Mouse (Mus musculus) embryonic facial prominence, embryonic 12.5 days (tissue): ENCODE results near the gene Syt15. TPM values are rescaled to one million over a fixed set of nuclear protein-coding genes. Genes with fewer than 3 reads are reported as not detected.

Experiments used
- ATAC-seq: fragments of 200-750 bp; cut with Nextera tagmentation; 2 replicates; pipeline ENCODE4 v1.8.0; 2017; ENCODE audit not compliant: insufficient number of reproducible peaks, insufficient read depth, low FRiP score, low TSS enrichment
- H3K27ac ChIP-seq: fragments of 300-500 bp; sonication (generic); 2 replicates; pipeline ENCODE4 v1.5.1; 2016; ENCODE audit warnings: mild to moderate bottlenecking
- H3K27me3 ChIP-seq: fragments of 300-500 bp; sonication (generic); 2 replicates; pipeline ENCODE4 v1.6.1; 2016; ENCODE audit warnings: mild to moderate bottlenecking, moderate library complexity
- H3K36me3 ChIP-seq: fragments of 300-500 bp; sonication (generic); 2 replicates; pipeline ENCODE4 v1.6.1; 2016; ENCODE audit warnings: mild to moderate bottlenecking
- H3K4me1 ChIP-seq: fragments of 300-500 bp; sonication (generic); 2 replicates; pipeline ENCODE4 v1.6.1; 2016
- H3K4me2 ChIP-seq: fragments of 300-500 bp; sonication (generic); replicated peaks from 2 replicates; pipeline ENCODE4 v1.6.1; 2016; ENCODE audit warnings: mild to moderate bottlenecking, moderate library complexity
- H3K4me3 ChIP-seq: fragments of 300-500 bp; sonication (generic); 2 replicates; pipeline ENCODE4 v1.5.1; 2016; ENCODE audit warnings: mild to moderate bottlenecking
- H3K9ac ChIP-seq: fragments of 300-500 bp; sonication (generic); 2 replicates; pipeline ENCODE4 v1.6.1; 2016; ENCODE audit warnings: mild to moderate bottlenecking, moderate library complexity
- H3K9me3 ChIP-seq: fragments of 300-500 bp; sonication (generic); 2 replicates; pipeline ENCODE4 v1.6.1; 2016; ENCODE audit warnings: mild to moderate bottlenecking, moderate library complexity
- WGBS: fragments of 180-500 bp; shearing (Covaris S2); methylation state at CpG from one replicate; pipeline ENCODE4 v1.1.7; 2016; 5-methylcytosine and 5-hydroxymethylcytosine counted together
- polyA plus RNA-seq: library from polyadenylated mRNA; unstranded; fragments of >200 nt; fragmentation: Nextera tagmentation; extraction: Ambion mirVana; gene quantifications from 2 replicates; pipeline ENCODE4 v1.2.1, GENCODE M21; 2016

Gene Syt15
- polyA plus RNA-seq, 1 experiment from 2014 or later = 0.18 TPM

DNA sequence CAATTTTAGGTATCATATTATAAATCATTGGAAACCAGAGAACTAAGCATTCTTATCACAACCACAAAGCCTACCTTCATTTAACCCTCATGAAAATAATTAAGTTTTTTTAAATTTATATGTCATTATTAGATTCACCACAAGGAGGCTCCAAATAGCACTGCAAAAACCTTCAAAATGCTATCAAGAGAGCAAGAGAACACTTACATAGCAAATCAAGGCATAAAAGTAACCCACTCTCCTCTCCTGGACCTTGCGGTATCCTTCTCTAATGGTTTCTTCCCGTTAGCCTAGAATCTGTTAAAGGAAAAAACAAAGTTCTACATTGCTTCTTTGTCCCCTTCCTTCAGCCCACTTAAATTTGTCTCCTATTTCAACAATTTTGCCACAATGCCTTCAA is 53.9 kb downstream of the Syt15 start:
- H3K4me3 ChIP-seq = no peak overlapping the region
- 55% methylated on average over 2 of the region's 2 CpGs for WGBS

DNA sequence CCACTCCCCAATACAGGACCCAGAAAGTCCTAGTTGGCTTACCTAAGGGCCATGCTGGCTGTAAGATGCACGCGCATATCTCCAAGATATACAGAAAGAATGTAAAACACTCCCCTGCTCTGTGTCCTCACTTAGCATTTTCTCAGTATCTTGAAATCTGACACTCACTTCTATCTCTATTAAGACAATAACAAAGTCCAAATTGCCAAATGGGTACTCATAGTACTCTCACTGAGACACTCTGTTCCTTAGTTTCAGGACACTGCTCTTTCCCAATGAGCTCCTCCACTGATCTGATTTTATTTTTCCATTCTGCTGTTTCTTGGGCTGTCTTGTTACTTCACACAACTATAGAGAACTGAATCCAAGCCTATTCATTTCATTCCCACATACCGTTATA is 54.7 kb downstream of the Syt15 start:
- Histone ChIP-seq H3K27me3 (no peaks in the 10 kb centered on the region), H3K27ac (no peak overlapping the region), H3K4me2 (no peak overlapping the region), H3K36me3 (no peaks in the 10 kb centered on the region), H3K4me3 (no peak overlapping the region), H3K9ac (no peak overlapping the region), H3K9me3 (no peaks in the 10 kb centered on the region), H3K4me1 (no peaks in the 10 kb centered on the region)
- ATAC-seq = no peak
- 89% methylated on average over 3 of the region's 3 CpGs for WGBS

More for the DNA sequence above, 53.9 kb downstream of the Syt15 start:
- Histone ChIP-seq H3K4me1 (no peaks in the 10 kb centered on the region), H3K36me3 (no peaks in the 10 kb centered on the region), H3K27ac (no peak overlapping the region), H3K27me3 (no peaks in the 10 kb centered on the region), H3K9ac (no peak overlapping the region), H3K4me2 (no peak overlapping the region), H3K9me3 (no peaks in the 10 kb centered on the region)
- ATAC-seq = no peak

DNA sequence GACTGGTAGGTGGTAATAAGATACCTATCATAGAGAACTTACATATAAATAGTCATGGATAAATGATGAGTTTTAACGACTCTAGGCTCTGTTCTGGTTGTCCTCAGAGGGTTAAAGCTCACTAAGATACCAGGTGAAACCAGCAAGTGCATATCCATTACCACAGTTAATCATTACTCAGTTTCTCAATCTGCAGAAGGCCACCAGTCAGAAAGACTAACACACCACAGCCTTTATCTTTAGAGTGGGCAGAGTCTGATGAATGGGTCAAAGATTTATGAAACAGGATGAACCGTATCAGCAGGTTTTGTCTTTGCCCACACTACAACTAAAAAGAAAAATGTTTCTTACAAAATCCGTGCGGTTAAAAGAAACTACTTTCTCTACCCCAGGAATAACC is 55.8 kb downstream of the Syt15 start:
- H3K4me2 ChIP-seq = no peak overlapping the region
- H3K9me3 ChIP-seq = no peaks in the 10 kb centered on the region
- H3K27ac ChIP-seq = no peak overlapping the region
- H3K27me3 ChIP-seq = no peaks in the 10 kb centered on the region
- H3K4me3 ChIP-seq = no peak overlapping the region
- WGBS = 85% methylated on average over 4 of the region's 4 CpGs
- no peaks in the 10 kb centered on the region for H3K36me3 ChIP-seq
- no peak overlapping the region for H3K9ac ChIP-seq
- no peaks in the 10 kb centered on the region for H3K4me1 ChIP-seq
- ATAC-seq = no peak

DNA sequence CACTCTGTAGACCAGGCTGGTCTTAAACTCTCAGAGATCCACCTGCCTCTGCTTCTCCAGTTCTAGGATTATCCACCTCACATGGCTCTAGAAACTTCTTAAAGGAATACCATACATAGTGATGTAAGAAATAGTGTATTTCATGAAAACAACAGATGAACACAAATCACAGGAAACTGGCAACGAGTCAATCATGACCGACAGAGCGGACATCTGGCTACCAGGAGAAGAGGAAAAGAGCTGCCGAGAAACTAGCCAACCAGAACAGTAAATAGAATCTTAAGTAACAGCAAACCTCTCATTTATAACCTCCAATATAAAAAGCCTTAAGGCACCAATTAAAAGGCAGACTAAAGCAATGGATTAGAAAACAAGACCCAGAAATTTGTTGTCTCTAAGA is 60.3 kb downstream of the Syt15 start:
- Histone ChIP-seq H3K36me3 (no peaks in the 10 kb centered on the region), H3K4me1 (no peaks in the 10 kb centered on the region), H3K27me3 (no peaks in the 10 kb centered on the region), H3K9me3 (no peaks in the 10 kb centered on the region), H3K4me2 (no peak overlapping the region), H3K9ac (no peak overlapping the region), H3K27ac (no peak overlapping the region), H3K4me3 (no peak overlapping the region)
- no peak for ATAC-seq
- 78% methylated on average over 4 of the region's 4 CpGs for WGBS

Other genes starting within 250 kb of the Syt15 start
- 0.43 and 0.59 TPM in 2 replicates for gene Zfp488, start 240.8 kb upstream of the Syt15 start, polyA plus RNA-seq
- not detected in 2 replicates for gene Gm30083, start 204.4 kb upstream of the Syt15 start, polyA plus RNA-seq
- gene Gm5460, start 202.8 kb upstream of the Syt15 start, polyA plus RNA-seq = not detected in 2 replicates
- gene Antxrl, start 166.9 kb upstream of the Syt15 start, polyA plus RNA-seq = not detected in 2 replicates
- gene Anxa8, start 133.6 kb upstream of the Syt15 start, polyA plus RNA-seq = 6.8 and 7.9 TPM in 2 replicates
- gene A630023A22Rik, start 116.8 kb upstream of the Syt15 start, polyA plus RNA-seq = not detected in 2 replicates
- gene Npy4r, start 67.1 kb upstream of the Syt15 start, polyA plus RNA-seq = 0.15 and 0.18 TPM in 2 replicates
- gene Gprin2, start 17.9 kb upstream of the Syt15 start, polyA plus RNA-seq = 1.9 and 2.1 TPM in 2 replicates
- gene Shld2, start 90.9 kb downstream of the Syt15 start, polyA plus RNA-seq = 17.0 and 17.9 TPM in 2 replicates
- 102 and 103 TPM in 2 replicates for gene Glud1, start 91.1 kb downstream of the Syt15 start, polyA plus RNA-seq
- gene Fam25c, start 135.8 kb downstream of the Syt15 start, polyA plus RNA-seq = not detected in 2 replicates
- 67.0 and 95.6 TPM in 2 replicates for gene Sncg, start 155.2 kb downstream of the Syt15 start, polyA plus RNA-seq
- 8.1 and 8.7 TPM in 2 replicates for gene Mmrn2, start 155.9 kb downstream of the Syt15 start, polyA plus RNA-seq